Mouse (Mus musculus): ENCODE measurements around the gene Ppat.

- no peak for TF ChIP-seq TAL1 (conservative IDR thresholded peaks at IDR 0.05; ENCODE audit: low read depth, low read length)
- no peak for TF ChIP-seq CTCF (IDR thresholded peaks at IDR 0.05; ENCODE audit: low read depth, low read length)
- TF ChIP-seq GATA1 (IDR thresholded peaks at IDR 0.05; ENCODE audit: borderline replicate concordance, low read length), result no peak
These were observed 6.3 kb downstream of the Ppat start for GRCm38 (mm10) chr5:76944965-76945677.
